Mouse (Mus musculus): ENCODE measurements at regions not wholly inside any gene's neighbourhood (a gene's known extent, or its start where the extent isn't known, plus 50 kb on each side); places are given as distances from the start of the nearest gene placed in this dataset.

GRCm38 (mm10) chr13:83112741-83113140 lies 391.1 kb upstream of the Mef2c start:
- no peak for TF ChIP-seq CTCF (IDR thresholded peaks at IDR 0.05; ENCODE audit: borderline replicate concordance, control insufficient read depth, extremely low read depth, insufficient read depth, low read length, poor library complexity)
- no peak for TF ChIP-seq POLR2A (IDR thresholded peaks at IDR 0.05; ENCODE audit: control insufficient read depth, extremely low read depth, insufficient read depth, low read length, poor library complexity)

All from thymus, adult 2 months (tissue).